Mouse (Mus musculus) G1E (cell line): Measurements from ENCODE around the gene Eef1a1.

Experiments
- CTCF ChIP-seq: IDR thresholded peaks from 2 replicates; pipeline ENCODE4 v1.5.1; 2012; ENCODE audit warnings: low read depth, low read length, inconsistent platforms, mixed read lengths
- TAL1 ChIP-seq: conservative IDR thresholded peaks from 2 replicates; pipeline ENCODE4 v1.6.1; 2012; ENCODE audit warnings: low read depth, low read length, inconsistent platforms, mixed read lengths

DNA sequence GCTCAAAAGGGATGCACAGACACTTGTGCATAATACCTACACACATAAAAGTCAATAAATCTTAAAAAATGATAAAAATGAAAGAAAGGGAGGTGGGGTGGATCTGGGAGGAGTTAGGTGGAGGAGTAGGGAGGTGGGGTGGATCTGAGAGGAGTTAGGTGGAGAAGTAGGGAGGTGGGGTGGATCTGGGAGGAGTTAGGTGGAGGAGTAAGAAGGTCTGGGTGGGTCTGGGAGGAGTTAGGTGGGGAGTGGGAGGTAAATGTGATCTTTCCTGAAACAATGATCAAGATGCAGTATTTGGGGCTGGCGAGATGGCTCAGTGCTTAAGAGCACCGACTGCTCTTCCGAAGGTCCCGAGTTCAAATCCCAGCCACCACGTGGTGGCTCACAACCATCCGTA, 16.3 kb upstream of the Eef1a1 start:
- no peak for TF ChIP-seq CTCF
- TF ChIP-seq TAL1: no peak
